Mouse (Mus musculus) liver, embryonic 15.5 days (tissue): ENCODE results near the gene Chchd6. TPM values are rescaled to one million over a fixed set of nuclear protein-coding genes. Genes with fewer than 3 reads are reported as not detected.

Experiments used
- ATAC-seq: fragments of 200-750 bp; cut with Nextera tagmentation; 2 replicates; pipeline ENCODE4 v1.8.0; 2017; ENCODE audit warnings: moderate number of reproducible peaks, mild to moderate bottlenecking, moderate library complexity; ENCODE audit not compliant: insufficient read depth
- H3K27ac ChIP-seq: fragments of 300-500 bp; sonication (generic); replicated peaks from 2 replicates; pipeline ENCODE4 v1.5.1; 2015; ENCODE audit warnings: mild to moderate bottlenecking, inconsistent platforms
- H3K27me3 ChIP-seq: fragments of 300-500 bp; sonication (generic); 2 replicates; pipeline ENCODE4 v1.6.1; 2015; ENCODE audit warnings: mild to moderate bottlenecking, inconsistent platforms
- H3K36me3 ChIP-seq: fragments of 300-500 bp; sonication (generic); replicated peaks from 2 replicates; pipeline ENCODE4 v1.6.1; 2015; ENCODE audit warnings: moderate library complexity, mild to moderate bottlenecking, inconsistent platforms
- H3K4me1 ChIP-seq: fragments of 300-500 bp; sonication (generic); replicated peaks from 2 replicates; pipeline ENCODE4 v1.6.1; 2015; ENCODE audit warnings: inconsistent platforms
- H3K4me2 ChIP-seq: fragments of 300-500 bp; sonication (generic); 2 replicates; pipeline ENCODE4 v1.6.1; 2015; ENCODE audit warnings: moderate library complexity, mild to moderate bottlenecking, inconsistent platforms
- H3K4me3 ChIP-seq: fragments of 300-500 bp; sonication (generic); replicated peaks from 2 replicates; pipeline ENCODE4 v1.5.1; 2015; ENCODE audit warnings: mild to moderate bottlenecking, inconsistent platforms
- H3K9ac ChIP-seq: fragments of 300-500 bp; sonication (generic); 2 replicates; pipeline ENCODE4 v1.6.1; 2015; ENCODE audit warnings: moderate library complexity, mild to moderate bottlenecking, inconsistent platforms
- H3K9me3 ChIP-seq: fragments of 300-500 bp; sonication (generic); replicated peaks from 2 replicates; pipeline ENCODE4 v1.6.1; 2016; ENCODE audit warnings: inconsistent platforms
- WGBS: fragments of 180-500 bp; shearing (Covaris S2); methylation state at CpG from one replicate; pipeline ENCODE4 v1.1.7; 2015; ENCODE audit warnings: mixed read lengths; ENCODE audit not compliant: insufficient replicate concordance; 5-methylcytosine and 5-hydroxymethylcytosine counted together
- polyA plus RNA-seq: library from polyadenylated mRNA; unstranded; fragments of >200 nt; fragmentation: Nextera tagmentation; extraction: Ambion mirVana; gene quantifications from 2 replicates; pipeline ENCODE4 v1.2.1, GENCODE M21; 2015

Gene Chchd6
- polyA plus RNA-seq, 1 experiment from 2014 or later = 12.3 TPM

- H3K9ac ChIP-seq = no peak overlapping the region
- H3K4me1 ChIP-seq = no peaks in the 10 kb centered on the region
- no peak overlapping the region for H3K4me2 ChIP-seq
- H3K27me3 ChIP-seq = no peaks in the 10 kb centered on the region
- H3K27ac ChIP-seq = no peak overlapping the region
- no peaks in the 10 kb centered on the region for H3K9me3 ChIP-seq
- no peak overlapping the region for H3K4me3 ChIP-seq
- no peaks in the 10 kb centered on the region for H3K36me3 ChIP-seq
- 54% methylated on average over 3 of the region's 3 CpGs for WGBS
- no peak for ATAC-seq
Measured at GRCm38 (mm10) chr6:89380751-89381150, 214.7 kb downstream of the Chchd6 start.

GRCm38 (mm10) chr6:89378264-89378663, 217.2 kb downstream of the Chchd6 start:
- WGBS = 35% methylated on average over 2 of the region's 2 CpGs
- Histone ChIP-seq H3K4me2 (no peak overlapping the region), H3K9me3 (no peaks in the 10 kb centered on the region), H3K9ac (no peak overlapping the region), H3K36me3 (no peaks in the 10 kb centered on the region), H3K27me3 (no peaks in the 10 kb centered on the region), H3K4me1 (no peaks in the 10 kb centered on the region), H3K27ac (no peak overlapping the region), H3K4me3 (no peak overlapping the region)
- ATAC-seq = no peak

DNA sequence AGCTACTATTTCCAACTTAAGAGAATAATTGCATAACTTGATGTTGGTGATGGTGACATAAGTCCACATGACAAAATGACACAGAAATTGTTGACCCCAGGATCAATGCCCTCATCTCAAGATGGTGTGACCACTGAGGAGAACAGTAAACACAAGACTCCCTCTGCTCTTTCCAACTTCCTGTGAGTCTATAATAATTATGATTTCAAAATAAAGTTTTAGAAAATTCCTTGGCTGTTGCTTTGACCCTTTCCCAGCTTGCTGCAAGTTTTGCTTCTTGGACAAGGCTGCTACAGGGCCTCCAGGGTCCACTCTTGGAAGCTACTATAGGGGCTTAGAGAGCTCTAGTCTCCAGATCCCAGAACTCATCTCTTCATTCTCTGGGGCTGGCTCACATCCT, 226.6 kb downstream of the Chchd6 start:
- H3K9me3 ChIP-seq = no peaks in the 10 kb centered on the region
- no peaks in the 10 kb centered on the region for H3K4me1 ChIP-seq
- ATAC-seq = no peak
- H3K27ac ChIP-seq = no peak overlapping the region
- no peak overlapping the region for H3K4me2 ChIP-seq
- no peak overlapping the region for H3K9ac ChIP-seq
- H3K27me3 ChIP-seq = peaks cover 5% of the 10 kb centered on the region; the same call in 1 of the 2 replicates
- H3K4me3 ChIP-seq = no peak overlapping the region
- H3K36me3 ChIP-seq = no peaks in the 10 kb centered on the region

GRCm38 (mm10) chr6:89364342-89364741, 231.1 kb downstream of the Chchd6 start:
- peaks cover 45% of the 10 kb centered on the region for H3K27me3 ChIP-seq
- no peaks in the 10 kb centered on the region for H3K36me3 ChIP-seq
- H3K27ac ChIP-seq = no peak overlapping the region
- H3K4me1 ChIP-seq = peaks cover 36% of the 10 kb centered on the region
- no peak overlapping the region for H3K4me2 ChIP-seq
- no peak overlapping the region for H3K9ac ChIP-seq
- no peak overlapping the region for H3K4me3 ChIP-seq
- 26% methylated on average over 3 of the region's 3 CpGs for WGBS
- H3K9me3 ChIP-seq = no peaks in the 10 kb centered on the region
- no peak for ATAC-seq

- WGBS = 11% methylated on average over 16 of the region's 16 CpGs
- peak overlapping the region; percentile 67 for H3K4me3 ChIP-seq
- ATAC-seq = no peak
- H3K4me2 ChIP-seq = peak overlapping the region; percentile 89
- no peaks in the 10 kb centered on the region for H3K9me3 ChIP-seq
- H3K27ac ChIP-seq = no peak overlapping the region
- H3K36me3 ChIP-seq = no peaks in the 10 kb centered on the region
- H3K27me3 ChIP-seq = peaks cover 45% of the 10 kb centered on the region
- peaks cover 36% of the 10 kb centered on the region for H3K4me1 ChIP-seq
- no peak overlapping the region; the same call in 1 of the 2 replicates for H3K9ac ChIP-seq
Measured at GRCm38 (mm10) chr6:89363107-89363451, 232.4 kb downstream of the Chchd6 start.

DNA sequence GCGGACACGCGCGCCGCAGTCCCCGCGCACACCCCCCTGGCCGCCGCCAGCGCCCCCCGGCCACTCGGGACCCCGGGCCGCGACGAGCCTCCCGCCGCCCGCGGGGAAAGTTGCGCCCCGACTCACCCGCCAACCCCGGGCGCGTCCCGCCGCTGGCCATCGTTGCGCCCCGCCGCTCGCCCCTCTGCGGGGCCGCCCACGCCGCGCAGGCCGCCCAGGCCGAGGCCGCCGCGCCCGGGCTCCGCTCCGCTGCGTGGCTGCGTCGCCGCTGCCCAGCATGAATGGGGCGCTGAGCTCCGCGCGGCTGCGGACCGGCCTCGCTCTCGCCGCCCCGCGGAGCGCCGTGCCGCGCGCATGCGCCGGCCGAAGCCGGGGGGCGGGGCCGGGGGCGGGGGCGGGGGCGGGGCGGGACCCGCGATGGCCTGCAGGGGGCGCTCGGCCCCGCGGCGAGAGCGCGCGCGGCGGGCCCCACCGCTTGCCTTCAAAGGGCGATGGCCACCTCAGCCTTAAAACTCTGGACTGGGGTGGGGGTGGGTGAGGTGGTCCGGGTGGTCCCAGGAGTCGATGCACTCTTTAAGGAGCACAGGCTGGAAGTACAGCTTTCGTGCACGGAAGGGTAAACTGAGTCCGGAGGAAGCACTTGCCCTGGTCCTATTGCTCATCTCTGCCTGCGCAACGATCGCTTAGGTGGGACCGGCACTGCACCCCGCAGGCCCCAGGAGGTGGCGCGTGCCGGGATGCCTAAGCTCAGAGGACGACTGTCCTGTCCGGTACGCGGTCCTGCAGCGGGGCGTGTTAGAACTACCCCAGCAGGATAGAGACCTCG, 233.0 kb downstream of the Chchd6 start, which contains the start of gene Plxna1:
Gene Plxna1 (minus strand): TSS at position 340 of the 826 bp plus-strand sequence.
- H3K27me3 ChIP-seq = peaks cover 45% of the 10 kb centered on the region
- no peaks in the 10 kb centered on the region for H3K9me3 ChIP-seq
- no peaks in the 10 kb centered on the region for H3K36me3 ChIP-seq
- H3K4me3 ChIP-seq = peak within 1 kb of the TSS; percentile 67
- H3K27ac ChIP-seq = no peak within 1 kb of the TSS
- H3K9ac ChIP-seq = peak within 1 kb of the TSS; percentile 61
- peak within 1 kb of the TSS; percentile 89 for H3K4me2 ChIP-seq
- H3K4me1 ChIP-seq = peaks cover 36% of the 10 kb centered on the region
- peak; percentile 68 for ATAC-seq
- under 1% methylated on average over 104 of the region's 110 CpGs for WGBS

DNA sequence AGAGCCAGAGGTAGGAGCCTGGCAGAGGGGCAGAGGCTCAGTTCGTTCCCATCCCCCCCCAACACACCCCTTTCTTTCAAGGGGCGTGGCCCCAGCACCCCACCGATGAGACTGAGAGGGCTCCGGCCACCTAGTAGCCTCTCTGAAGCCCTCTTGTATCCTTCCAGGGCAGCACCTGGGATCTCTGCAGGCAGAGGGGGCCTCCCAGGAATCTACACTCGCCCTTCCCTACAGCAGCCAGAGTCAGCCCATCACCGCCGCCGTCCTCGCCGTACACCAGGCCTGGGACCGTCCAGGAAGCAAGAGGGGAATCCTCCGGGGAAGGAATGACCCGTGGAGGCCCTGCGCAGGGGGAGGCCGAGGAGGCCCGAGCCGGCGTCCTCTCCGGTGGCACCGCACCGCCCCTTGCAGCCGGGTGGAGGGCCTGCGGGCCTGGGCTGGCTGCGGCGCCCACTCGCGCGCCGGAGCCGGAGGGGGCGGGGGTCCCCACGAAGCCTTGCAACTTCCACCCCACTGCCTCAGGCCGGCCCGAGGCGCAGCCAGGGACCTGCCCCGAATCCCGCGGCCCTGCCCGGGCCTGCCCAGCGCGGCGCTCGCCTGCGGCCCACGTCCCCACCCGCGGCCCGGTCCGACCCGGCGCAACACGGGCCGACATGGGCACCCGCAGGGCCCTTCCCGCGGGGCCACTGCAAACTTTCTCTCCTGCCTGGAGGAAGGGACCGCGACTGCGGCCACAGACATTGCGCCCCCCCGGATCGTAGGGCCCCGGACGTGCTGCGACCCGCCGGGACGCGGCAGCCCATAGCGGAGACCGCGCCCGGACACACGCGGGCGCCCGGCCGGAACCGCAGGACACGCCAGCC, 233.8 kb downstream of the Chchd6 start:
- 1% methylated on average over 80 of the region's 80 CpGs for whole genome bisulfite sequencing
- Histone ChIP-seq H3K27ac (no peak overlapping the region), H3K4me2 (peak overlapping the region; percentile 89), H3K27me3 (peaks cover 45% of the 10 kb centered on the region), H3K4me1 (peaks cover 36% of the 10 kb centered on the region), H3K36me3 (no peaks in the 10 kb centered on the region), H3K9ac (peak overlapping the region; percentile 61), H3K9me3 (no peaks in the 10 kb centered on the region), H3K4me3 (peak overlapping the region; percentile 67)
- ATAC-seq = peak; percentile 34; the same call in 1 of the 2 replicates

DNA sequence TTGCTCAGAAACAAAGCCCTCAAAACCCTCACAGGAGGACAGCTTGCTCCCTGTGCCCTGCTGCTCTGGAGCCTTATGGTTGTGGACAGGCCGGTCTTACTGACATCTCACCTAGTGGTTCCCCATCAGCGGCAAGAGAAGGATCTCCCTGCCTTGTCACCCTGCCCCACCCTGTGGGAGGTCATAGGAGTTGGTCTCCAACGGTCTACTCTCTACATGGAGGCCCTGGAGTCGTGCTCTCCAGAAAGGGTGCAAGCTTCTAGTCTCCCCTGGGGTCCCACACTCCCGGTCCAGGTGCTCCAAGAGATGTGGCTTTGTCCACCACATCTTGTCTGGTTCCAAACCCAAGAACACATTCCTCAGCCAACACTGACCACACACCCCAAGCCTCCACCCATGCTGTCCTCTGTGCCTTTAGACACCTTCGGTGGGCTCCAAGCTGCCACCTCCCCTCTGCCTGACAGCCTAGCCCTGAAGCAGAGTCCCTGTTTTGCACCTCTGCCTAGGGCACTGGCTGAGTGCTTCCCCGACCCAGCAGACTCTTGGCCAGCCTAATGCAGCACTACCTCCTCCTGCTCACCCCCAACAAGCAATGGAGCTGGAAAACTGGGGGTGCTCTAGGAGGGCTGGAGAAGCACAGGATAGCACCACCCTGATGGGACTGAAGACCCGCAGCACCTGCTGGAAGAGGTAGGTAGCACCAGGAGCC, 234.6 kb downstream of the Chchd6 start:
- ATAC-seq = no peak
- WGBS = 44% methylated on average over 8 of the region's 8 CpGs
- Histone ChIP-seq H3K4me1 (peaks cover 36% of the 10 kb centered on the region), H3K27me3 (peaks cover 45% of the 10 kb centered on the region), H3K9ac (0 out of 2 replicates have a peak overlapping the region, but pooled peaks have one; percentile 4), H3K36me3 (no peaks in the 10 kb centered on the region), H3K27ac (no peak overlapping the region), H3K4me2 (peak overlapping the region; percentile 89), H3K9me3 (no peaks in the 10 kb centered on the region), H3K4me3 (peak overlapping the region; percentile 67)

- H3K9me3 ChIP-seq = no peaks in the 10 kb centered on the region
- H3K9ac ChIP-seq = no peak overlapping the region
- H3K27me3 ChIP-seq = peaks cover 45% of the 10 kb centered on the region
- no peak overlapping the region for H3K4me3 ChIP-seq
- 0 out of 2 replicates have a peak overlapping the region, but pooled peaks have one; percentile 89 for H3K4me2 ChIP-seq
- no peak for ATAC-seq
- 60% methylated on average over 20 of the region's 20 CpGs for WGBS
- no peaks in the 10 kb centered on the region for H3K36me3 ChIP-seq
- no peak overlapping the region for H3K27ac ChIP-seq
- H3K4me1 ChIP-seq = peaks cover 36% of the 10 kb centered on the region
Measured at GRCm38 (mm10) chr6:89359771-89360708, 235.4 kb downstream of the Chchd6 start.

GRCm38 (mm10) chr6:89359192-89359591, 236.3 kb downstream of the Chchd6 start:
- Histone ChIP-seq H3K4me2 (no peak overlapping the region), H3K27ac (no peak overlapping the region), H3K9me3 (no peaks in the 10 kb centered on the region), H3K9ac (no peak overlapping the region), H3K4me1 (peaks cover 36% of the 10 kb centered on the region), H3K36me3 (no peaks in the 10 kb centered on the region), H3K4me3 (no peak overlapping the region), H3K27me3 (peaks cover 44% of the 10 kb centered on the region)
- ATAC-seq = no peak
- WGBS = 64% methylated on average over 3 of the region's 3 CpGs
